Mouse (Mus musculus) erythroblast, embryonic 14.5 days (primary cell): ENCODE data around the gene Dclk3.

Source experiments
- GATA1 ChIP-seq: IDR thresholded peaks from 2 replicates; pipeline ENCODE4 v1.6.1; 2012; ENCODE audit warnings: low read length, inconsistent platforms, mixed read lengths
- TAL1 ChIP-seq: IDR thresholded peaks from 3 replicates; pipeline ENCODE4 v1.6.1; 2012; ENCODE audit warnings: low read length, inconsistent platforms, mixed read lengths

- TF ChIP-seq TAL1 (no peak), GATA1 (no peak)
Measured at GRCm38 (mm10) chr9:111461415-111462103, 22.7 kb downstream of the Dclk3 start.
